Mouse (Mus musculus) neural tube, embryonic 12.5 days (tissue): Measurements from ENCODE around the gene Gm28035. TPM values are rescaled to one million over a fixed set of nuclear protein-coding genes. Genes with fewer than 3 reads are reported as not detected.

Source experiments
- ATAC-seq: fragments of 200-750 bp; cut with Nextera tagmentation; 2 replicates; pipeline ENCODE4 v1.8.0; 2017; ENCODE audit warnings: low read depth, mild to moderate bottlenecking, moderate TSS enrichment, moderate library complexity; ENCODE audit not compliant: low FRiP score
- H3K27ac ChIP-seq: fragments of 300-500 bp; sonication (generic); 2 replicates; pipeline ENCODE4 v1.5.1; 2016
- H3K27me3 ChIP-seq: fragments of 300-500 bp; sonication (generic); replicated peaks from 2 replicates; pipeline ENCODE4 v1.6.1; 2016; ENCODE audit warnings: mild to moderate bottlenecking
- H3K36me3 ChIP-seq: fragments of 300-500 bp; sonication (generic); 2 replicates; pipeline ENCODE4 v1.6.1; 2016; ENCODE audit warnings: mild to moderate bottlenecking
- H3K4me1 ChIP-seq: fragments of 300-500 bp; sonication (generic); 2 replicates; pipeline ENCODE4 v1.6.1; 2016
- H3K4me2 ChIP-seq: fragments of 300-500 bp; sonication (generic); replicated peaks from 2 replicates; pipeline ENCODE4 v1.6.1; 2016; ENCODE audit warnings: mild to moderate bottlenecking
- H3K4me3 ChIP-seq: fragments of 300-500 bp; sonication (generic); 2 replicates; pipeline ENCODE4 v1.5.1; 2016
- H3K9ac ChIP-seq: fragments of 300-500 bp; sonication (generic); 2 replicates; pipeline ENCODE4 v1.6.1; 2016; ENCODE audit warnings: mild to moderate bottlenecking
- H3K9me3 ChIP-seq: fragments of 300-500 bp; sonication (generic); 2 replicates; pipeline ENCODE4 v1.6.1; 2016; ENCODE audit warnings: mild to moderate bottlenecking
- WGBS: fragments of 180-500 bp; shearing (Covaris S2); methylation state at CpG from one replicate; pipeline ENCODE4 v1.1.7; 2016; 5-methylcytosine and 5-hydroxymethylcytosine counted together
- polyA plus RNA-seq: library from polyadenylated mRNA; unstranded; fragments of >200 nt; fragmentation: Nextera tagmentation; extraction: Ambion mirVana; gene quantifications from 2 replicates; pipeline ENCODE4 v1.2.1, GENCODE M21; 2016

Gene Gm28035
- polyA plus RNA-seq, 1 experiment from 2014 or later = 0.34 TPM

DNA sequence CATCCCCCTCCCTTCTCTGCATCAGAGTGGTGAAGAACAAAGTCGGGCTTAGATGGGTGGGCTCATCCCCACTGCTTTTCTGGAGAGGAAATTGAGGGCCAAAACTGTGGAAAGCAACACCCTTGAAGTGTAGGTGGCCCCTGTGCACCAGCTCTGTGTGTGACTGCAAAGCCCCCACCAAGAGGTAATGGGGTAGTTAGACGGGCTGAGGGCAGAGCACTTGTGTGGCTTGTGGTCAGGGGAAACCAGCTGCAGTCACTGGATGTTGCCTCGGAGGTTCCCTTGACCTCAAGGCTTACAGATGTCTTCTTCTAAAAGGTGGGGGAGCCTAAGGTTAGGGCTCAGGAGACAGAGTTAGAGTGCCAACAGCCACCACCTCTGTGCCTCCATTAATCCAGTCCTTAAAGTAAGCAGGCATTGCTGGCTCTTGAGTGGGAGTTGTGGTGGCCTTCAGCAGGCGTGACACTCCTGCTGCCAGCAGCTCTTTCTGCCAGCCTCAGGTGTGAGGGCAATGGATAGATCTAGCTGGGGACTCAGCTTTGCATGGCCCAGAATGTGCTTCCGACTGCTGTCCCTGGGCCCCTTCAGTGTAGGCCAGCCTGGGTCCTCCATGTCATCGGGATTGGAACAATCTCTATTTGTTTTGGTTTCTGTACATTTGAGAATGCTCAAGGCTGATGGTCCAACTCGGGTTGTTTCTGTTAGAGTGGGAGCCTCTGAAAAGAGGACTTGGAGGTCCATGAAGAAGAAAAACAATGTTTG lies 17.5 kb downstream of the Gm28035 start:
- 91% methylated on average over 7 of the region's 7 CpGs for WGBS

DNA sequence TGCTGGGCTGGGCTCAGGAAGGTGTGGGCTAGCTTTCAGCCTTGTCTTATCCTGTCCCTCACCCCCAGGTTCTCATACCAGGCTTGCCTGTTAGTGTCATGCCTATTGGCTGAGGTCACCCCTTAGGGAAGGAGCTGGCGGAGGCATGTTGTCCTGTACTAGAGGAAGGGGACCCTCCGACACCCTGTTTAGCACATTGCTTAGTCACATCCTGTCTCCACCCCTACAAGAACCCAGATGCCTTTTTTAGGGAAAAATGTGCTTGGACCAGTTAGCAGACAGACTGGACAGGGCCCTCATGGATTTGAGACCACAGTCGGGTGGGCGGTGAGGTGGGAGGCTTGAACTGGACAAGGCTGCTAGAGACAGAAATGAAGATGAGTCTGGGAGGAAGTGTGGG lies 18.2 kb downstream of the Gm28035 start:
- Histone ChIP-seq H3K36me3 (peaks cover 88% of the 10 kb centered on the region), H3K4me2 (no peak overlapping the region), H3K9me3 (no peaks in the 10 kb centered on the region), H3K9ac (no peak overlapping the region), H3K27me3 (no peaks in the 10 kb centered on the region), H3K27ac (no peak overlapping the region), H3K4me1 (no peaks in the 10 kb centered on the region; the same call in 1 of the 2 replicates), H3K4me3 (no peak overlapping the region)
- WGBS = 92% methylated on average over 4 of the region's 4 CpGs
- no peak for ATAC-seq

More for the DNA sequence above, 17.5 kb downstream of the Gm28035 start:
- H3K4me3 ChIP-seq = no peak overlapping the region
- H3K9me3 ChIP-seq = no peaks in the 10 kb centered on the region
- no peak for ATAC-seq
- H3K4me2 ChIP-seq = no peak overlapping the region
- peaks cover 84% of the 10 kb centered on the region for H3K36me3 ChIP-seq
- H3K4me1 ChIP-seq = no peaks in the 10 kb centered on the region; the same call in 1 of the 2 replicates
- H3K27ac ChIP-seq = no peak overlapping the region
- no peaks in the 10 kb centered on the region for H3K27me3 ChIP-seq
- H3K9ac ChIP-seq = no peak overlapping the region

DNA sequence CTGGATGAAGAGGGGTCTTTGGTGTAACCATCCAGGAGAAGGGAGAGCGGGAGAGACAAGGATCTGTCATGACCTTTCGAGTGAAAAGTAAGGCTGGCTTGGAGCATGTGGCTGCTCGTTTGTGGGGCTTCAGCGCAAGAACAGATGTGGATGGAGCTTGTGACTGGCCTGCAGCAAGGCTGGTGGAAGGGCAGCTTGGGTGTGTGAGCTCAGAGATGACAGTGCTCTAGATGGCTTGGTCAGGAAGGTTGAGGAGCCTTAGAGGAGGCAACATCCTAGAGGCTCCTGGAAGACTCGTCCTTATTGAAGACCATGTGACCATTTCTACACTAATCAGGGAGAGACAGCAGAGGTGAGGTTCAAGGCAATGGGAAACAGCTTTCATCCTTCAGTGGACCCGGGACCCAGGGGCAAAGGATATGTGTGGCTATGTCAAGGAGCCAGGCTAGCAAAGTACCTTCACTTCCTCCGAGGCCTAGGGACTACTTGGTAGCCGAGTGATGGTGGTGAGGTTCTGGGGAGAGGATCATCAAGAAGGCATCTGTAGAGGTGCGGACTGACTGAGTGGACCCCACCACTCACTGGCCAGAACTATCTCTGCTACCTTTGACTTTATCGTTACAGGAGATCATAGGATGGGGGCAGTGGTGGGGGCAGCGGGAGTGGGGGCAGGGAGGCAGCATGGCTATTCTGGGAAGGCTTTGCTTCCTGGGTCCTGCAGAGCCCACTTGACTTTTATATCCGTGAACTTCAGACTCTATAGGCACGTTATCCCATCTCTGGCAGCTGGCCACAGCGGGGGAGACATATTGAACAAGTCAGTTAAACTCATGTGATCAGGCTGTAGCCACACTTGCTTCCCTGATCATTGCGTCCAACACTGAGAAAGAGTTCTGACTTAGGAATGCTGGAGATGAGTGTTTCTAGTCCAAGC lies 19.0 kb downstream of the Gm28035 start:
- H3K9ac ChIP-seq = no peak overlapping the region

DNA sequence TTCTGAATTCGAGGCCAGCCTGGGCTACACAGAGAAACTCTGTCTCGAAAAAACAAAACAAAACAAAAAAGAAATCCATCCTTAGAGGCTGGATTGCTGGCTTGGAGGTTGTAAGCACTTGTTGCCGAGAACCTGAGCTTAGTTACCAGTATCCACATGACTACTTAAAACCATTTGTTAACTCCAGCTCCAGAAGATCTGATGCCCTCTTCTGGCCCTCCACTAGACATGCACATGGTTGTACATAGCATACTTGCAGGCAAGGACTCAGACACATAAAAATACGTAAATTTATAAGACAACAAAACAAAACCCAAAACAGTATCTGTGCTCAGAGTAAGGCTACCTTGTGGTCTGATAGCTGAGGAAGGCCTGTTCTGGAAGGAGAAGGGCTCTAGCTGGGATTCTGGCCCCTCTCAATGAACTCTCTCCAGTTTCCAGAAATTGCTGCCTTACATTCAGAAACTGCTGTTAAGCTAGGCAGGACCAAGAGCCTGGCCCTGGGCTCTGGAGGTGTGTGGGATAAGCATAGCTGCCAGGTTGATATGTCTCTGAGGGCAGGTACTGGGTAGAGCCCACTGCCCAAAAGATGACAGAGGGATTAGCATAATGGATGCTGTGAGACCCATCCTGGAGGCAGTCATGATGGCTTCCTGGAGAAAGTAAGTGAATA lies 20.8 kb downstream of the Gm28035 start:
- Histone ChIP-seq H3K27ac (no peak overlapping the region), H3K4me1 (peaks cover 11% of the 10 kb centered on the region), H3K9me3 (no peaks in the 10 kb centered on the region), H3K4me2 (no peak overlapping the region), H3K4me3 (no peak overlapping the region), H3K9ac (no peak overlapping the region), H3K36me3 (peaks cover 85% of the 10 kb centered on the region), H3K27me3 (no peaks in the 10 kb centered on the region)
- WGBS = 93% methylated on average over 4 of the region's 4 CpGs
- no peak for ATAC-seq

More for the DNA sequence above, 19.0 kb downstream of the Gm28035 start:
- H3K4me3 ChIP-seq = no peak overlapping the region
- H3K36me3 ChIP-seq = peaks cover 95% of the 10 kb centered on the region
- no peak overlapping the region for H3K27ac ChIP-seq
- H3K27me3 ChIP-seq = no peaks in the 10 kb centered on the region
- ATAC-seq = no peak
- no peaks in the 10 kb centered on the region; the same call in 1 of the 2 replicates for H3K4me1 ChIP-seq
- 90% methylated on average over 15 of the region's 15 CpGs for WGBS
- no peaks in the 10 kb centered on the region for H3K9me3 ChIP-seq
- H3K4me2 ChIP-seq = no peak overlapping the region

DNA sequence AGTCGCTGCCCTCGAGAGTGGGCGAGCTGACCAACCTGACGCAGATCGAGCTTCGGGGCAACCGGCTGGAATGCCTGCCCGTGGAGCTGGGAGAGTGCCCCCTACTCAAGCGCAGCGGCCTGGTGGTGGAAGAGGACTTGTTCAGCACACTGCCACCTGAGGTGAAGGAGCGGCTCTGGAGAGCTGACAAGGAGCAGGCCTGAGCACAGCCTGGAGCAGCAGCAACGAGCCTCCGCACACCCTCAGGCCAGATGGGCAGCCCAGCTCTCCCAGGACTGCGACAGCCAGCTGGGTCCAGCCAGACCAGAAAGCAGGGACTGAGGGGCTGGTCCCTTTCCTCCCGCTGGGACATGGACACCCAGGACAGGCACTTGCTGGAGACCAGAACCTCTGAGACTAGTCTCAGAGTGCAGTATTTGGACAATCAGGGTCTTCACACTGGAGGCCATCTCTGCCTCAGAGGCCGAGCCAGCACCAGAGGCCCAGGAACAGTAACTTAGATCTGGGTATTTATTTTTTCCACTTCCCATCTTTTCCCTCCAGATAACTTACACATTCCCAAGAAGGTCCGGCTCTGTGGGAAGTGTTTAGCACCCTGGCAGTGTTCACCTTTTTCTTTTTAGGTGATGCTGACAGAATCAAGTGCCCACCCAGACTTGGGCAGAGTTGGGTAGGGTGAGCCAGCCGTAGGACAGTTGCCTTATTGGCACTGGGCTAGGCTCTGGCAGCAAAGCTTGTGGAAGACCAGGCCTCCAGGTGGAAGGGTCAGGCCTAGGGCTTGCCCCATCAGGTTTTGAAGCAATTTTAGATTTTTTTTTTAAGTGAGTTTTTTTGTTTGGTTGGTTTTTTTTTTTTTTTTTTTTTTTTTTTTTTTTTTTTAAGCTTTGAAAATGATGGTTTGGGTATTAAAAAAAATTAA lies 21.8 kb downstream of the Gm28035 start:
- no peak overlapping the region for H3K27ac ChIP-seq
- H3K36me3 ChIP-seq = peaks cover 75% of the 10 kb centered on the region
- no peaks in the 10 kb centered on the region for H3K9me3 ChIP-seq
- H3K9ac ChIP-seq = no peak overlapping the region
- no peak overlapping the region for H3K4me3 ChIP-seq
- H3K4me2 ChIP-seq = no peak overlapping the region
- no peak for ATAC-seq
- H3K4me1 ChIP-seq = peaks cover 12% of the 10 kb centered on the region
- WGBS = 93% methylated on average over 18 of the region's 18 CpGs
- no peaks in the 10 kb centered on the region for H3K27me3 ChIP-seq

DNA sequence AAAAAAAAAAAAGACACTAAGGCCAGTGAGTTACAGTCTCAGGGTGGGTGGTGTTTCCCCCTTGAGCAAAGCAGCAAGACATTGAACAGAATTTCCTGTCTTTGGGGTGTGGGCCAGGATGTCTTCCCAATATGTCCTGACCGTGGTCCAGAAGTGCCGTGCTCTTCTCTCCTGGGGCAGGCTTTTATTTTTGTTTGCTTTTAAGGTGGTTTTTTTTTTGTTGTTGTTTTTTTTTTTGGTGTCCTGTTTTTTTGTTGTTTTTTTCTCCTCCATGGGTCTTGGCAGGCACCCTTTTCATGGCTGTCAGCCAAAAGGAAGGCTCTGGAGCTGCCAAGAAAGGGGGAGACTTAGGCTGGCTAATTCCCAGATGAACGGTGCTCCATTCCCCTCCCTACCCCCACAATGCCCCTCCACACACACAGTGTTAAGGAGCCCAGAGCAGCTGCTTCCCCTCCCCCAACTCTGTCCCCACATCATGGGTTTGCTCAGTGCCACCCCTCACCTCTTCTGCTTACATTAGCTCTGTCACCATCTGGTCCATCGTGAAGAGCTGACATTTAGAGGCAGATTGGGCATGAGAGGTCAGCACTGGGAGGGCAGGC lies 22.6 kb downstream of the Gm28035 start:
- 75% methylated on average over 4 of the region's 4 CpGs for WGBS
- Histone ChIP-seq H3K27me3 (no peaks in the 10 kb centered on the region), H3K9me3 (no peaks in the 10 kb centered on the region), H3K36me3 (peaks cover 68% of the 10 kb centered on the region), H3K9ac (no peak overlapping the region), H3K4me1 (peaks cover 12% of the 10 kb centered on the region), H3K4me2 (no peak overlapping the region), H3K4me3 (no peak overlapping the region), H3K27ac (no peak overlapping the region)
- no peak for ATAC-seq

DNA sequence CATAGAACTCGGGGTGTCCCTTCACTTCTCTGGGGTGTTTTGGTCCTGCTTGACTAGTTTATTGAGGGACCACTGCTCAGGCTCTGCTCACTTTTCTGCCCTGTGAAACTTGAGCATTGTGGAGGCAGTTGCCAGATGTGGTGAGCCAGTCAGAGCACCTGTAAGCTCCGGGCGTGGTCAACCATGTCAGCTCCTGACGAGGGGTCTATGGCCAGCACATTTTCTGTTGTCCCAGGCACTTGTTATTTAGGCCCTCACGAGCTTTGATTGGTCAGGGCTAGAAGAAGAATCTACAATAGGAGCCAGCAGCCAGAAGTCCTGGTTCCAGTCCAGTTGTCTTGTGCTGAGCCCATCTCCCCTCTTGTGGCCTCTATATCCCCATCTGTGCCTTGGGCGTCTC lies 23.4 kb downstream of the Gm28035 start:
- Histone ChIP-seq H3K4me3 (no peak overlapping the region), H3K9ac (no peak overlapping the region), H3K4me2 (no peak overlapping the region), H3K27me3 (no peaks in the 10 kb centered on the region), H3K4me1 (peaks cover 12% of the 10 kb centered on the region), H3K27ac (no peak overlapping the region), H3K36me3 (peaks cover 59% of the 10 kb centered on the region), H3K9me3 (no peaks in the 10 kb centered on the region)
- ATAC-seq = no peak
- WGBS = 90% methylated on average over 6 of the region's 6 CpGs

DNA sequence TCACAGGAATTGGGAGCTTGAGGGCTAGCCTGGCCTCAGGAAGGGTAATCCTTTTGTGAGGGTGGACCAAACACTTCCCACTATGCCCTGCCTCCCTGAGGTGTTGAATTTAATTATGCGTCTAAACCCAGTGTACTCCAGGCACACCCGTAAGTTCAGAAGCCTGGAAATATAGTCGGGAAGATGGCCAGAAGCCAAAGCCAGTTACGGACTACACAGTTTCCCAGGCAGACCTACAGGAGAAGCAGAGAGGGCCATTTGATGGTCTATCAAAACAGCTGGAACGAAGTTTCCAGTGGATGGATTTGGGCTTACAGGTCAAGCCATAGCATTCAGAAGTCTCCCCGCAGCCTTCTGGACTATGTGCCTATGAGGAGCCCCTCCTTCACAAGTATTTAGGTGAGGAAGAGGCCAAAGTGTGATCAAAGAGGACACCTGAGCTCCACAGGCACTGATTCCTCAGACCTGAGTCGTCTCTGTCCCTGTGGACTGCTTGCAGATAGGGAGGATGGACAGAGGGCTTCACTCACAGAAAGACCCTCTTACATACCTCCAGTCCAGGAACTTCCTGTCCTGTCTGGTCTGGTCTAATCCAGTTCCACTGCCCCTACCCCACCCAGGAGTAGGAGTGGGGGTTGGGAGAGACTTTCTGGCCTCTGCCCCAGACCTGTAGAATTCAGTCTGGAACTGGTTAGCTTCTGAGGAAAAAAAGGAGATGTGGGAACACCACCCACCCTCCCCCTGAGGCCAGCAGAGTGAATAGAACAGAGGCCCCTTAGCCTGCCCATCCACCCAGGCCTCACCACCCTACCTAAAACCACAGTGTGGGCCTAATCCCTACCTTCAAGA lies 24.5 kb downstream of the Gm28035 start:
- Histone ChIP-seq H3K9me3 (no peaks in the 10 kb centered on the region), H3K4me2 (no peak overlapping the region), H3K27me3 (no peaks in the 10 kb centered on the region), H3K4me1 (peaks cover 12% of the 10 kb centered on the region), H3K27ac (no peak overlapping the region), H3K9ac (no peak overlapping the region), H3K4me3 (no peak overlapping the region), H3K36me3 (peaks cover 48% of the 10 kb centered on the region)
- no peak for ATAC-seq
- WGBS = 87% methylated on average over 7 of the region's 7 CpGs

DNA sequence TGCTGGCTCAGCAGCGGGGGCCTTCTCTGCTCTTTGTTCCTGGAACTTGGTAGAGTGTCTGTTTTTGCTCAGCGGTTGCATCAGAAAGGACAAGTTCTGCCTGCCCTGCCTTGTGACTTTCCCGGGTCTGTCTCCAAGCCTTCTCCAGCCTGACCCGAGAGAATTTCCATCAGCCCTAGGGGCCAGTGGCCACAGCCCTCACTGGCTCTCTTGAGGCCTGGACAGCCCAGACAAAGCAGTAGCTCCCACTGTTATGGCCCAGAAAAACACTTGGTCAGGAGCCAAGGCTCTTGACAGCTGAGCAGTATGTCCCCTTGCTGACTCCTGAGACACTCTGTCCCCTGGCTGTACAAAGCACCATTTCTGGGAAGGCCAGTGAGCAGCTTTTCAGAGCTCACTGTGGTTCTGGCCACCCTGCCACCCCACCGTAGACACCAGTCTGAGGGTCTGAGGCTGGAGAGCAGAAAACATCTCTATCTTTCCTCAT lies 25.4 kb downstream of the Gm28035 start, which contains the start of gene Phyhd1:
TSS of gene Phyhd1 (plus strand) at position 437 of the 487 bp plus-strand sequence.
- Histone ChIP-seq H3K9me3 (no peaks in the 10 kb centered on the region), H3K36me3 (peaks cover 40% of the 10 kb centered on the region), H3K4me2 (no peak within 1 kb of the TSS), H3K27ac (0 out of 2 replicates have a peak within 1 kb of the TSS, but pooled peaks have one; percentile 42), H3K27me3 (no peaks in the 10 kb centered on the region), H3K4me3 (no peak within 1 kb of the TSS), H3K4me1 (peaks cover 12% of the 10 kb centered on the region), H3K9ac (no peak within 1 kb of the TSS)
- ATAC-seq = no peak
- WGBS = 49% methylated on average over 5 of the region's 5 CpGs

DNA sequence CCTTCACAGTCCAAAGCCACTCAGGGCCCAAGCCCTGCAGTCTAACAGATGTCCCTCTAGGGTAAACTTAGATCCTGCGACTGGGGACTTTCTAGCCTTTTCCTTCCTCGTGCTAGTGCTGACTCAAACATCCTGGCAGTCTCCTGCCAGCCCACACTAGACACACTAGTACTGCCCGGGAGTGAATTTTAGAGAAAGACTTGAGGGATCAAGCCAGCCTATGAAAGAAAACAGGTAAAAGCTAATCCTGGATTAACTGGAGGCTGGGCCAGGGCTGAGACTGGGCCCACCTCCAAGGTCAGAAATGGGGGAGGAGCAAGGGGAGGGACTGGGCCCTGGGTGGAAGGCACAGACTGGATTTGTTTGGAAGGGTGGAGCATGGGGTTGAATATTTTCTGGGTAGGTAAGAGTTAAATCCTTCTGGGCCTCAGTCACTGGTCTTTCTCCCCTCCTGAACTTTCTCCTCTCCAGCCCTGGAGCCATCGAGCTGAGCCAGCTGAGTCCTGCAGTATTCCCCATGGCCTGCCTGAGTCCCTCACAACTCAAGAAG lies 26.1 kb downstream of the Gm28035 start:
- H3K36me3 ChIP-seq = peaks cover 34% of the 10 kb centered on the region
- H3K27me3 ChIP-seq = no peaks in the 10 kb centered on the region
- no peaks in the 10 kb centered on the region for H3K9me3 ChIP-seq
- 30% methylated on average over 4 of the region's 4 CpGs for WGBS
- no peak overlapping the region for H3K4me2 ChIP-seq
- H3K9ac ChIP-seq = no peak overlapping the region
- ATAC-seq = no peak
- H3K27ac ChIP-seq = no peak overlapping the region
- H3K4me1 ChIP-seq = peaks cover 12% of the 10 kb centered on the region
- no peak overlapping the region for H3K4me3 ChIP-seq
